Mouse (Mus musculus) midbrain, embryonic 16.5 days (tissue): Measurements from ENCODE around the gene Vps50. TPM values are rescaled to one million over a fixed set of nuclear protein-coding genes. Genes with fewer than 3 reads are reported as not detected.
A peak's percentile ranks its signal among the peaks of the same experiment; 100 is the strongest.
"Not testable (repeated sequence)": the region's sequence is repeated elsewhere in the genome, so short reads cannot be mapped to it uniquely, and the experiment has no call there.

Experiments used
- ATAC-seq: fragments of 200-750 bp; cut with Nextera tagmentation; 2 replicates; pipeline ENCODE4 v1.8.0; 2017; ENCODE audit warnings: moderate TSS enrichment
- H3K27ac ChIP-seq: fragments of 300-500 bp; sonication (generic); 2 replicates; pipeline ENCODE4 v1.5.1; 2014; ENCODE audit warnings: mild to moderate bottlenecking, low read length, mixed read lengths
- H3K27me3 ChIP-seq: fragments of 300-500 bp; sonication (generic); 2 replicates; pipeline ENCODE4 v1.6.1; 2014; ENCODE audit warnings: low read depth, low read length, mixed read lengths; ENCODE audit not compliant: control insufficient read depth, insufficient read depth
- H3K36me3 ChIP-seq: fragments of 300-500 bp; sonication (generic); 2 replicates; pipeline ENCODE4 v1.6.1; 2014; ENCODE audit warnings: mild to moderate bottlenecking, low read length, moderate library complexity, mixed read lengths; ENCODE audit not compliant: control insufficient read depth, insufficient read depth
- H3K4me1 ChIP-seq: fragments of 300-500 bp; sonication (generic); 2 replicates; pipeline ENCODE4 v1.6.1; 2014; ENCODE audit warnings: mild to moderate bottlenecking, low read length, mixed read lengths; ENCODE audit not compliant: control insufficient read depth, insufficient read depth
- H3K4me2 ChIP-seq: fragments of 300-500 bp; sonication (generic); 2 replicates; pipeline ENCODE4 v1.6.1; 2014; ENCODE audit warnings: mild to moderate bottlenecking, low read length, mixed read lengths
- H3K4me3 ChIP-seq: fragments of 300-500 bp; sonication (generic); 2 replicates; pipeline ENCODE4 v1.5.1; 2014; ENCODE audit warnings: low read depth, mild to moderate bottlenecking, low read length, moderate library complexity, mixed read lengths
- H3K9ac ChIP-seq: fragments of 300-500 bp; sonication (generic); 2 replicates; pipeline ENCODE4 v1.6.1; 2014; ENCODE audit warnings: low read depth, low read length, mixed read lengths
- H3K9me3 ChIP-seq: fragments of 300-500 bp; sonication (generic); replicated peaks from 2 replicates; pipeline ENCODE4 v1.6.1; 2014; ENCODE audit warnings: mild to moderate bottlenecking, low read length, mixed read lengths; ENCODE audit not compliant: control insufficient read depth, poor library complexity, severe bottlenecking
- WGBS: fragments of 180-500 bp; shearing (Covaris S2); extraction: QIAGEN DNeasy Blood & Tissue Kit; methylation state at CpG from one replicate; pipeline ENCODE4 v1.1.7; 2014; 5-methylcytosine and 5-hydroxymethylcytosine counted together
- polyA plus RNA-seq: library from polyadenylated mRNA; unstranded; fragments of >200 nt; fragmentation: Nextera tagmentation; extraction: Ambion mirVana; gene quantifications from 2 replicates; pipeline ENCODE4 v1.2.1, GENCODE M21; 2015

The Vps50 gene
- polyA plus RNA-seq, 1 experiment from 2014 or later, result 59.5 TPM

- no peak overlapping the region for H3K27ac ChIP-seq
- H3K36me3 ChIP-seq, result peaks cover 6% of the 10 kb centered on the region; the same call in 1 of the 2 replicates
- H3K27me3 ChIP-seq, result no peaks in the 10 kb centered on the region
- no peak for ATAC-seq
- H3K9me3 ChIP-seq, result no peaks in the 10 kb centered on the region
- H3K4me3 ChIP-seq, result no peak overlapping the region
- no peaks in the 10 kb centered on the region for H3K4me1 ChIP-seq
- no peak overlapping the region for H3K9ac ChIP-seq
- no peak overlapping the region for H3K4me2 ChIP-seq
- 97% methylated on average over 7 of the region's 7 CpGs for WGBS
These were observed 69.0 kb downstream of the Vps50 start for GRCm38 (mm10) chr6:3567071-3567610.

DNA sequence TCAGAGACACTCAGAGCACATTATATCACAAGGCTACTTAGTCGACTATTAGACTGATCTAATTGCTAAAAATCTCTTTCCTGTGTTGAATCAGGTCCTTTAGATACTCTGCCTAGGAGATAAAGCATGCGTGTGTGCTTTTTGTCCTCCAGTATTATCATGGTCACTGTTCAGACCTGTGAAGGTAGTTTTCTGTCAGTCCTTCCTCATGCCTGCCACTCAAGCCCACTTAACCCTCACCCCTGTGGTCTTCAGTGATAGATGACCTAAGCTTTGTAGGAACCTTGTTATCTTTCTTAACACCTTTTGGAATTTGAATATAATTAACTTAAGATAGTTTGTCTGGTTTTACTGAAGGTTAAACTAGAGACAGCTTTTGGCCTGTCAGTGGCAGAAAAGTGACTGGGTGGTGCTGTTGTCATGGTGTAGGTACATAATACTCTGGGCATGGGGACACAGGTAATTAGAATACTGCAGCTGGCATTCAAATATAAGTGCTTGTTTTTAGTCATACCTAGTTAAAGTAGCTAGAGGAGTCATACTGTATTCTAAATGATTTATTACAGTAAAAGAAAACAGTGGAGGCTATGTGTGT is 74.1 kb downstream of the Vps50 start:
- no peaks in the 10 kb centered on the region for H3K36me3 ChIP-seq
- no peak overlapping the region for H3K4me3 ChIP-seq
- 91% methylated on average over 2 of the region's 2 CpGs for WGBS
- no peaks in the 10 kb centered on the region for H3K27me3 ChIP-seq
- H3K27ac ChIP-seq, result no peak overlapping the region
- ATAC-seq, result no peak
- no peak overlapping the region for H3K9ac ChIP-seq
- H3K4me1 ChIP-seq, result no peaks in the 10 kb centered on the region
- no peak overlapping the region for H3K4me2 ChIP-seq
- no peaks in the 10 kb centered on the region for H3K9me3 ChIP-seq

DNA sequence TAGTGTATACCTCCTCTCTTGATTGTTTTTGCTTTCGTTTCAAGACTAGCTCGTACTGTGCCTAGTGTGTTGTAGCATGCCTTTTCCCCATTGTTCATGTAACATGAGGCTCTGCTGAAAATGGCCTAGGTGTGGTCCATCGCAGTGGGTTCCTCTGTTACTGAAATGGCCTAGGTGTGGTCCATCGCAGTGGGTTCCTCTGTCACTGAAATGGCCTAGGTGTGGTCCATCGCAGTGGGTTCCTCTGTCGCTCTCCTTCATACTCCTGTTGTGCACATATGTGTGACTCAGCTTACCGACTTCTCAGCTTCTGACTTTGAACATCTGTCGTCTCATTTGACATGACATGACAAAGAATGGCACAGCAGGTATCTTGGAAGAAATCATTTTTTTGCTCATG is 75.6 kb downstream of the Vps50 start:
- H3K4me2 ChIP-seq, result no peak overlapping the region
- no peaks in the 10 kb centered on the region for H3K9me3 ChIP-seq
- no peak overlapping the region for H3K4me3 ChIP-seq
- no peak overlapping the region for H3K27ac ChIP-seq
- ATAC-seq, result no peak
- no peaks in the 10 kb centered on the region for H3K27me3 ChIP-seq
- H3K36me3 ChIP-seq, result no peaks in the 10 kb centered on the region
- no peak overlapping the region for H3K9ac ChIP-seq
- H3K4me1 ChIP-seq, result no peaks in the 10 kb centered on the region
- 97% methylated on average over 8 of the region's 8 CpGs for WGBS

DNA sequence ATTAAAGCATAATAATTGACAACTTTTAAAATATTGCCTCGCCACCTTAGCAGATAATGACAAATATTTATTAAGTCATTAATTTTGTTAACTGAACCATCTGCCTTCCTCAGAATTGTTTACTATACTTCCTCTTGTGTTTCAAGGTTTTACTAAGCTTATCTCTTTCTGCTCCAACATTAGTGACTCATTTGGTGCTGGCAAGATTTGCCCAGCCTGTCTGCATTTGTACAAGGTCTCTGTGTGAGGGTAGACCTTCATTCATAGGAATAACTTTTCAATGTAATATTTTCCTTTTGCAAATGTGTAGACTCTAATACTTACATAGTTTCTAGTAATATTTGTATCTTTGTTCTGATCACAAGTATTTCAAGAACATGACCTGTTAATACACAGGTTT is 87.2 kb downstream of the Vps50 start:
- Histone ChIP-seq H3K4me1 (no peaks in the 10 kb centered on the region), H3K9me3 (no peaks in the 10 kb centered on the region), H3K9ac (no peak overlapping the region), H3K36me3 (peaks cover 4% of the 10 kb centered on the region; the same call in 1 of the 2 replicates), H3K4me3 (no peak overlapping the region), H3K27me3 (no peaks in the 10 kb centered on the region), H3K4me2 (no peak overlapping the region), H3K27ac (no peak overlapping the region)
- ATAC-seq, result no peak
- 91% methylated on average over 1 of the region's 1 CpGs for WGBS

DNA sequence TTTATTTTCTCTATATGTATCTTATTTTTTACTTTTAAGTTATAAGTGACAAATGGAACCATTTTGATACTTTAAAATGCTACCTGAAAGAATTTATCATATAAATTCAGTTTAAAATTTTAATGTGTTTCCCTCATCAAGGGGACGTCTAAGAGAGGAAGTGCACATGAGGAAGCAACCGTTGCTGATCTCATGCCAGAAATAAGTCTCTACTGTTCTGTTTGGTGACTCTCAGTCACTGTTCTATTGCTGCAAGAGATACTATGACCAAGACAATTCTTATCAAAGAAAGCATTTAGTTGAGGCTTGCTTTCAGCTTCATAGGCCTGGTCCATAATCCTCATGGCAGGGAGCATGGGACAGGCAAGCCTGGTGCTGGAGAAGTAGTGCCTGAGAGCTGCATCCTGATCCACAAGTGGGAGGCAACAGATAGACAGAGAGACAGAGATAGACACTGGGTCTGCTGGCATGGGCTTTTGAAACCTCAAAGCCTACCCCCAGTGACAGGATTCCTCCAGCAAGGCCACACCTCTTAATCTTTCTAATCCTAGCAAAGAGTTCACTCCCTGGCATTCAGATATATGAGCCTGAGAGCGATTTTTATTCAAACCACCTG is 92.2 kb downstream of the Vps50 start:
- no peaks in the 10 kb centered on the region for H3K4me1 ChIP-seq
- H3K9me3 ChIP-seq, result no peaks in the 10 kb centered on the region
- WGBS, result 90% methylated on average over 3 of the region's 3 CpGs
- no peaks in the 10 kb centered on the region for H3K27me3 ChIP-seq
- ATAC-seq, result no peak
- H3K36me3 ChIP-seq, result peaks cover 5% of the 10 kb centered on the region
- no peak overlapping the region for H3K4me2 ChIP-seq
- no peak overlapping the region for H3K27ac ChIP-seq
- H3K9ac ChIP-seq, result no peak overlapping the region
- no peak overlapping the region for H3K4me3 ChIP-seq

GRCm38 (mm10) chr6:3594246-3594645 is 96.1 kb downstream of the Vps50 start:
- Histone ChIP-seq H3K9me3 (no peaks in the 10 kb centered on the region), H3K36me3 (peaks cover 4% of the 10 kb centered on the region; the same call in 1 of the 2 replicates), H3K4me2 (no peak overlapping the region), H3K4me3 (no peak overlapping the region), H3K9ac (no peak overlapping the region), H3K27me3 (no peaks in the 10 kb centered on the region), H3K27ac (no peak overlapping the region), H3K4me1 (no peaks in the 10 kb centered on the region)
- ATAC-seq, result no peak
- WGBS, result 94% methylated on average over 1 of the region's 1 CpGs

GRCm38 (mm10) chr6:3612827-3613226 is 114.6 kb downstream of the Vps50 start:
- Histone ChIP-seq H3K4me3 (no peak overlapping the region), H3K36me3 (no peaks in the 10 kb centered on the region), H3K9ac (no peak overlapping the region), H3K27ac (no peak overlapping the region), H3K4me2 (no peak overlapping the region), H3K27me3 (no peaks in the 10 kb centered on the region), H3K9me3 (no peaks in the 10 kb centered on the region), H3K4me1 (no peaks in the 10 kb centered on the region)
- WGBS, result 94% methylated on average over 2 of the region's 2 CpGs
- ATAC-seq, result no peak

DNA sequence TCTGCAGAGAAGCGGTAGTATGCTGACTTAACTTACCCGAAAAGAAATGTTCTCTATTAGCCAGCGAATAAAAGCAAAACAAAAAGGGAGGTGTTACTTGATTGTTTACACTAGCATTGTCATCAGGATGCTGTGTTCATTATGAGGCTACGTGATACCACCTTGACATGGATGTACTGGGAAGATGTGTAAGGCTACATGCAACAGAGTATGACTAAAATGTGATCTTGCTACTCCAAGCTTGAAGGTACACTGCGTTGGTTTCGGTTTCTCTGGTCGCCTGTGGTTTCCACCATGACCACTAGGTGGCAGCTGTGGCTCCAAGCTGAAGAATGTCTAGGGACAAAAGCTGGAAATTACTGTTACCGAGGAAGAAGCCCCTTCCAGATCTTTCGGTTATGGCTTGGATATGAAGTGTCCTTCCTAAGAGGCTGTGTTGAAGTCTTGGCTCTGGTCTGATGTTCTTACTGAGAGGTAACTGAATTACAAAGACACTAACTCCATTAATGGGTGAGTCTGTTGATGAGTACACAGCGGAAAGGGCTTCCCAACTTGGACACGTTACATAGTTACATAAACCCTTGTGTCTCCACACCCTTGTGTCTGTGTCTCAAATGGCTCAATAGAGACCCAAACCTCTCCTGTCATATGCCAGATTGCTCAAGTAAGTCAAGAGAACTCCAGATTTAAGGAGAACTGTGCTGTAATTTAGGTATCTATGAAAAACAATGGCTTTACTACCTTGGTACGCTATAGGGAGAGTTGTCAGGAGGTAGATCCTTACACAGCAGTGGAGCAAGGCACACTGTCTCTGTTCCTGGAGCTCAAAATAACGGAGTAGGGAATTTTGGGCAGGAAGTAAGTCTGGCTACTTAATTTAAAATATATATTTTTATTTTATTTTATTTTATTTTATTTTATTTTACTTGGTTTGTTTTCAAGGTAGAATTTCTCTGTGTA is 122.5 kb downstream of the Vps50 start:
- not testable (repeated sequence) for H3K36me3 ChIP-seq, H3K27ac ChIP-seq, H3K4me2 ChIP-seq, H3K4me1 ChIP-seq, H3K9ac ChIP-seq, H3K27me3 ChIP-seq, H3K9me3 ChIP-seq, H3K4me3 ChIP-seq
- peak; percentile 68 for ATAC-seq
- WGBS, result 65% methylated on average over 11 of the region's 13 CpGs
